Mouse (Mus musculus) midbrain, embryonic 16.5 days (tissue): ENCODE results near the gene Rasgrp2. TPM values are rescaled to one million over a fixed set of nuclear protein-coding genes. Genes with fewer than 3 reads are reported as not detected.

Source experiments
- ATAC-seq: fragments of 200-750 bp; cut with Nextera tagmentation; 2 replicates; pipeline ENCODE4 v1.8.0; 2017; ENCODE audit warnings: moderate TSS enrichment
- H3K27ac ChIP-seq: fragments of 300-500 bp; sonication (generic); 2 replicates; pipeline ENCODE4 v1.5.1; 2014; ENCODE audit warnings: mild to moderate bottlenecking, low read length, mixed read lengths
- H3K27me3 ChIP-seq: fragments of 300-500 bp; sonication (generic); 2 replicates; pipeline ENCODE4 v1.6.1; 2014; ENCODE audit warnings: low read depth, low read length, mixed read lengths; ENCODE audit not compliant: control insufficient read depth, insufficient read depth
- H3K36me3 ChIP-seq: fragments of 300-500 bp; sonication (generic); 2 replicates; pipeline ENCODE4 v1.6.1; 2014; ENCODE audit warnings: mild to moderate bottlenecking, low read length, moderate library complexity, mixed read lengths; ENCODE audit not compliant: control insufficient read depth, insufficient read depth
- H3K4me1 ChIP-seq: fragments of 300-500 bp; sonication (generic); 2 replicates; pipeline ENCODE4 v1.6.1; 2014; ENCODE audit warnings: mild to moderate bottlenecking, low read length, mixed read lengths; ENCODE audit not compliant: control insufficient read depth, insufficient read depth
- H3K4me2 ChIP-seq: fragments of 300-500 bp; sonication (generic); 2 replicates; pipeline ENCODE4 v1.6.1; 2014; ENCODE audit warnings: mild to moderate bottlenecking, low read length, mixed read lengths
- H3K4me3 ChIP-seq: fragments of 300-500 bp; sonication (generic); 2 replicates; pipeline ENCODE4 v1.5.1; 2014; ENCODE audit warnings: low read depth, mild to moderate bottlenecking, low read length, moderate library complexity, mixed read lengths
- H3K9ac ChIP-seq: fragments of 300-500 bp; sonication (generic); 2 replicates; pipeline ENCODE4 v1.6.1; 2014; ENCODE audit warnings: low read depth, low read length, mixed read lengths
- H3K9me3 ChIP-seq: fragments of 300-500 bp; sonication (generic); replicated peaks from 2 replicates; pipeline ENCODE4 v1.6.1; 2014; ENCODE audit warnings: mild to moderate bottlenecking, low read length, mixed read lengths; ENCODE audit not compliant: control insufficient read depth, poor library complexity, severe bottlenecking
- WGBS: fragments of 180-500 bp; shearing (Covaris S2); extraction: QIAGEN DNeasy Blood & Tissue Kit; methylation state at CpG from one replicate; pipeline ENCODE4 v1.1.7; 2014; 5-methylcytosine and 5-hydroxymethylcytosine counted together
- polyA plus RNA-seq: library from polyadenylated mRNA; unstranded; fragments of >200 nt; fragmentation: Nextera tagmentation; extraction: Ambion mirVana; gene quantifications from 2 replicates; pipeline ENCODE4 v1.2.1, GENCODE M21; 2015

Rasgrp2 gene
- polyA plus RNA-seq, 1 experiment from 2014 or later, result 139 TPM

GRCm38 (mm10) chr19:6408749-6409148, 9.6 kb downstream of the Rasgrp2 start:
- no peaks in the 10 kb centered on the region for H3K36me3 ChIP-seq
- no peak overlapping the region for H3K4me2 ChIP-seq
- 82% methylated on average over 8 of the region's 8 CpGs for WGBS
- no peaks in the 10 kb centered on the region for H3K4me1 ChIP-seq
- no peaks in the 10 kb centered on the region for H3K27me3 ChIP-seq
- no peaks in the 10 kb centered on the region for H3K9me3 ChIP-seq
- H3K9ac ChIP-seq, result no peak overlapping the region
- ATAC-seq, result no peak
- no peak overlapping the region for H3K27ac ChIP-seq
- H3K4me3 ChIP-seq, result no peak overlapping the region

DNA sequence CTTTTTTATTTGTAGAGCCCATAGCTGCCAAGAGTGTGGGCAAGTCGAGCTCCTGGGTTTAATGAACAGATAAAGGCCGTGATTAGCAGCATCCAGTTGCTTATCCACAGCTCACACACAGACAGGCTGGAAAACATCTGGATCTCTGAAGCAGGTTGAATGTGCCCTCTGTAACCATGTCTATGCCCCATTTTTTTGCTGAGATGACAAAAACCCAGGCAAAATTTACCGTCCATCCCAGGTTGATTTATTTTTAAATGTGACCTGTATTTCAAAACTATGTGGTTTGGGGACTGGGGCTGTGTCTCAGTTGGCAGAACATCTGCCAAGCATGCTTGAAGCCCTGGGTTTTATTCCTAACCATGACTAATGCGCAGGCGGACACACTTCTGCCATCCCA, 10.0 kb downstream of the Rasgrp2 start:
- no peak overlapping the region for H3K9ac ChIP-seq
- H3K4me2 ChIP-seq, result no peak overlapping the region
- H3K27me3 ChIP-seq, result no peaks in the 10 kb centered on the region
- no peak overlapping the region for H3K4me3 ChIP-seq
- no peaks in the 10 kb centered on the region for H3K36me3 ChIP-seq
- no peak overlapping the region for H3K27ac ChIP-seq
- no peaks in the 10 kb centered on the region for H3K9me3 ChIP-seq
- ATAC-seq, result no peak
- WGBS, result 78% methylated on average over 5 of the region's 5 CpGs
- H3K4me1 ChIP-seq, result no peaks in the 10 kb centered on the region

- 86% methylated on average over 5 of the region's 5 CpGs for WGBS
Observed at GRCm38 (mm10) chr19:6409936-6410335, 10.8 kb downstream of the Rasgrp2 start.

DNA sequence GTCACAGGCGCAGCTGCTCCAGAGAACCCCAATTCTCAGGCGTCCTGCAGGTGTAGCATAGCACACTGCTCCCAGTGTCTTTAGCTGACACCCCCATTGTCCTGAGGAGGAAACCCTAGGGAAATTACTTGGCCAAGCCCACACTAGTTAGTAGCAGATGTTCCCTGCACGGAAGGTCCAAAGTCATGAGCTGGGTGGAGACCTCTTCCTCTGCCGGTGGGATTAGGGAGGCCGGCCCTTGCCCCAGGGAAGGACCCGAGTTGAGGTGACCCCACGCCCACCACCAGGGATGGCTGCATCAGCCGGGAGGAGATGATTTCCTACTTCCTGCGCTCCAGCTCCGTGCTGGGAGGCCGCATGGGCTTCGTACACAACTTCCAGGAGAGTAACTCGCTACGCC, 13.7 kb downstream of the Rasgrp2 start:
- Histone ChIP-seq H3K36me3 (no peaks in the 10 kb centered on the region), H3K4me2 (no peak overlapping the region), H3K27me3 (no peaks in the 10 kb centered on the region), H3K4me1 (peaks cover 28% of the 10 kb centered on the region), H3K9me3 (no peaks in the 10 kb centered on the region), H3K27ac (no peak overlapping the region), H3K4me3 (no peak overlapping the region), H3K9ac (no peak overlapping the region)
- ATAC-seq, result no peak
- WGBS, result 76% methylated on average over 14 of the region's 14 CpGs

More at GRCm38 (mm10) chr19:6409936-6410335, 10.8 kb downstream of the Rasgrp2 start:
- no peaks in the 10 kb centered on the region for H3K27me3 ChIP-seq
- no peak overlapping the region for H3K9ac ChIP-seq
- H3K4me1 ChIP-seq, result no peaks in the 10 kb centered on the region
- H3K4me3 ChIP-seq, result no peak overlapping the region
- no peak for ATAC-seq
- no peak overlapping the region for H3K4me2 ChIP-seq
- no peak overlapping the region for H3K27ac ChIP-seq
- no peaks in the 10 kb centered on the region for H3K9me3 ChIP-seq
- no peaks in the 10 kb centered on the region for H3K36me3 ChIP-seq

DNA sequence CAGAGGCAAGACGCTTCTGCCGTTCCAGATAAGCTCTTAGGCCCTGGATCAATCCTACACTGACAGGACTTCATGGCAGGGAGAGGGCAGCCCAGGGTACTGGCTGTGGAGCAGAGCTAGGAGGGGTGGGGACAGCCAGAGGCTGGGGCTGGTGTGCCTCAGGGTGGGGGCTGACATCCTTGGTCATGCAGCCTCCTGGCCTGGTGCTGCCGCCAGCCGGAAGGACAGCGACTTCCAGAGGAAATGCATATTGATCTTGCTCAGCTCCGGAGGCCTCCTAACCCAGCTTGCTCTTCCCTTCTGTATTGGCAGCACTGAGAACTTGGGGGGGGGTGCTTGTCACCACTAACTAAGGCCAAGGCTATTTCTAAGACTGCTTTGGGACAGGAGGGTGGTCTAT, 16.3 kb downstream of the Rasgrp2 start:
- Histone ChIP-seq H3K4me2 (no peak overlapping the region), H3K4me1 (peaks cover 37% of the 10 kb centered on the region)
- WGBS, result 22% methylated on average over 6 of the region's 6 CpGs

DNA sequence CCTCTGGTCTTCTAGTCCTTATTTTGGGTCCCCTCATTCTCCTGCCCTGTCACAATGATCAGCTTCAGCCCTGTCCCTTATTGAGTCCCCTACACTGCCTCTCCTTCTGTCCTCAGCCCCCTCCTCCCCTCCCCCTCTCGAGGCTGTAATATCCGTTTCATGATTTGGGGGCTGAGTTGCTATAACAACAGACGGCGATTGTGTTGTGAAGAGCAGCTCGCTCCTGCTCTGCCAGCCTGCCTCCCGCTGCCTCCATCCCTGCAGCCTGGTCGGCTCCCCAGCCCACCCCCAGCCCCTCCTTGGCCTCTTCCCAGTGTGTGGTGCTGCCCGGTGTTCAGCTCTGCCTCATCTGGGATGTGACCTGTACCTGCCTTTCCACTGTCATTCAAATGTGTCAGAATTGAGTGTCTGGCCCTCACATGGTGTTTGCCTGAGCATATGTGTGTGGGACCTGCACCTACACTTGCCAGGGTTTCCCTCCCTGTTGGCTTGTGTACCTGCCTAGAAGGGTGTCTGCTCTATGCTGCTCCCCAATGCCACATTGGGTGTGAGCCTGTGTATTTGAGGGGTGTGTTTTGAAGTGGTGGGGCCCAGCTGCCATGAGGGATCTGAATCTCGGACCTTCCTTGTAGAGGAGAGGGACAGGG, 17.1 kb downstream of the Rasgrp2 start:
- H3K4me1 ChIP-seq, result peaks cover 45% of the 10 kb centered on the region
- ATAC-seq, result peak; percentile 8; the same call in 1 of the 2 replicates
- H3K36me3 ChIP-seq, result no peaks in the 10 kb centered on the region
- H3K27ac ChIP-seq, result peak overlapping the region; percentile 96
- H3K9ac ChIP-seq, result peak overlapping the region; percentile 27
- H3K27me3 ChIP-seq, result no peaks in the 10 kb centered on the region
- no peak overlapping the region for H3K4me3 ChIP-seq
- peak overlapping the region; percentile 31 for H3K4me2 ChIP-seq
- 4% methylated on average over 9 of the region's 9 CpGs for WGBS
- no peaks in the 10 kb centered on the region for H3K9me3 ChIP-seq

More for the DNA sequence above, 16.3 kb downstream of the Rasgrp2 start:
- H3K9ac ChIP-seq, result 0 out of 2 replicates have a peak overlapping the region, but pooled peaks have one; percentile 8
- no peaks in the 10 kb centered on the region for H3K9me3 ChIP-seq
- no peak for ATAC-seq
- no peaks in the 10 kb centered on the region for H3K27me3 ChIP-seq
- H3K4me3 ChIP-seq, result no peak overlapping the region
- H3K36me3 ChIP-seq, result no peaks in the 10 kb centered on the region
- H3K27ac ChIP-seq, result peak overlapping the region; percentile 96

DNA sequence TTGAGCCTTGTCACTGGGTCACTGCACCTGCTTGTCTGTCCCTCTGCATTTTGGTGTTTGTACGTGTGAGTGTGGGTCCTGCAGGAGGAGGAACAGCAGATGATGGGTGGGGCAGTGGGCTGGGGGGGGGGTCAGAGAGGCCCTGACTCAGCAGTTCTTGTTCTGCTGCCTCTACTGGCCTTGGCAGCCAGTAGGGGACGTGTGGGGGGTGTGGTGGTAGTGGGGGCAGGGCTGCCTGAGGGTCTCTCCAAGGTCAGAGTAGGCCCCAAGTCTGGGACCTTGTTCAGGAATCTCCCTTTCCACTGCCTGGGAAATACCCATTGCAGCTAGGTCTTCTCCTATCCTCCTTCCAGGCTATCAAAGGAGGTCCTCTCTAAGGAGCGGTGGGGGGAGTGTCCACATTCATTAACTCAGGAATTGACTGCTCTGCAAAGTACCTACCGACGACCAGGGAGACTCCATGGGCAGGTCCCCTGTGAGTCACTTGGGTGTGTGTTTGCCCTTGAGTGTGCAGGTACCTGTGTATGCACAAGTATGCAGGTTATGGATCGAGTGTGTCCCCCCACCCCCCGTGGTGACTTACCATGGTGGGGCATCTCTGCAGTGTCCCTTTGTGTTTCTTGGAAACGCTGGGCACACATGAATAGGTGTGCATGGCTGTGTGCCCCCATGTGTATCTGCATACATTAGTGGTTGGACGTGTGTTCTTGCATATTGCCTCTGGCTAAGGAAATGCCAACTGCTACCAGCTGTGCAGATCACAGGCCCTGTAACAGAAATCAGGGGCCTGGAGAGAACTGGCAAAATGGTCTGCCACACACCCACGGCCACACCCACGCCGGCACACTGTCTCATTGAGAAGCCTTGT, 18.0 kb downstream of the Rasgrp2 start:
- no peak overlapping the region for H3K4me3 ChIP-seq
- no peaks in the 10 kb centered on the region for H3K36me3 ChIP-seq
- H3K4me1 ChIP-seq, result peaks cover 54% of the 10 kb centered on the region
- H3K9ac ChIP-seq, result peak overlapping the region; percentile 40; the same call in 1 of the 2 replicates
- H3K27me3 ChIP-seq, result no peaks in the 10 kb centered on the region
- H3K4me2 ChIP-seq, result peak overlapping the region; percentile 72
- ATAC-seq, result no peak
- 58% methylated on average over 12 of the region's 12 CpGs for WGBS
- H3K27ac ChIP-seq, result peak overlapping the region; percentile 96
- no peaks in the 10 kb centered on the region for H3K9me3 ChIP-seq

GRCm38 (mm10) chr19:6418233-6418879, 19.2 kb downstream of the Rasgrp2 start, which contains the start of gene Nrxn2:
Gene Nrxn2 (plus strand): TSS chr19:6418731.
- H3K36me3 ChIP-seq, result no peaks in the 10 kb centered on the region
- no peaks in the 10 kb centered on the region for H3K27me3 ChIP-seq
- H3K9me3 ChIP-seq, result no peaks in the 10 kb centered on the region
- peak within 1 kb of the TSS; percentile 72 for H3K4me2 ChIP-seq
- WGBS, result under 1% methylated on average over 37 of the region's 46 CpGs
- H3K4me1 ChIP-seq, result peaks cover 64% of the 10 kb centered on the region
- peak; percentile 93 for ATAC-seq
- H3K9ac ChIP-seq, result peak within 1 kb of the TSS; percentile 86
- peak within 1 kb of the TSS; percentile 73 for H3K4me3 ChIP-seq
- H3K27ac ChIP-seq, result peak within 1 kb of the TSS; percentile 96
